Mouse (Mus musculus): ENCODE measurements around the gene Tbc1d4. TPM values are rescaled to one million over a fixed set of nuclear protein-coding genes. Genes with fewer than 3 reads are reported as not detected.

Tbc1d4 gene
- total and polyA plus RNA-seq, 3 experiments: 20.6 to 72.9 (median 71.0) TPM

DNA sequence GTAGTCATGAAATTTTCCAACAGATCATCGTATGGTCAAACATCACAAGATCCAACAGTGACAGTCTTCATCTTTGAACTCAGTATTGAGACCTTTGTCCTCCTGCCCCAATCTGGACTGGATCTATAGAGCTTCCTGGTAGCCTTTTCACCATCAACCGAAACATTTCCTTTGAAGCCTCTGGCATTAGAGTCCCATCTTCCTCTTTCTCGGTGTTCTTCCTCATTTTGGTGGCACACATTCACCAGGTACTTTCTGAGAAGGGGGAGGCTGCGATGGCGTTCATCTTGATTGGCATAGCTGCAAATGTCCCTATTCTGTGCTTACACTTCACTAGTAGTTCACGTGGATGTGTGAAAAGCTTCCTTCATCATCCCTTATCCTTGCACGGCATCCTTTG, 127.8 kb downstream of the Tbc1d4 start:
- in situ Hi-C loops (cut with MboI; ENCODE audit: low pct_ligation_motif_present, low pct_unique_long_range_greater_than_20kb, low sequenced_read_pairs): no loop called here
- peaks cover 24 to 93% of the 10 kb centered on the region in 2 experiments for H3K4me1 ChIP-seq (ENCODE audit: control insufficient read depth in 1 of 2, insufficient read depth in 2 of 2)
- H3K27ac ChIP-seq (ENCODE audit: insufficient read depth, low read depth): peak overlapping the region; percentile 28; the same call in 1 of the 2 replicates
- no peaks in the 10 kb centered on the region for H3K27me3 ChIP-seq (replicated peaks)
- peak overlapping the region; percentile 71 for H3K4me2 ChIP-seq (ENCODE audit: insufficient read depth, low read depth, poor library complexity, severe bottlenecking)
- H3K36me3 ChIP-seq (replicated peaks in 1 of 2; ENCODE audit: control insufficient read depth in 1 of 2, insufficient read depth in 1 of 2, low read length in 1 of 2): peaks cover 3 to 65% of the 10 kb centered on the region in 2 experiments
- dilution Hi-C loops (cut with MboI; ENCODE audit: extremely low pct_ligation_motif_present, extremely low pct_unique_long_range_greater_than_20kb, low sequenced_read_pairs): no loop called here
- H3K9ac ChIP-seq (ENCODE audit: insufficient read depth, low read depth): no peak overlapping the region
- peaks cover 2% of the 10 kb centered on the region for H3K9me3 ChIP-seq (replicated peaks; ENCODE audit: low read length)
- no peak for DNase-seq (ENCODE audit: extremely low read depth)
- TF ChIP-seq BHLHE40 (IDR thresholded peaks at IDR 0.05; ENCODE audit: low read depth, low read length) (no peak; the same call in 1 of the 2 replicates), USF2 (conservative IDR thresholded peaks at IDR 0.05; ENCODE audit: low read depth, low read length) (no peak), SIN3A (IDR thresholded peaks at IDR 0.05; ENCODE audit: low read length) (no peak), PAX5 (IDR thresholded peaks at IDR 0.05; ENCODE audit: low read length) (no peak), ETS1 (conservative IDR thresholded peaks at IDR 0.05; ENCODE audit: low read depth, low read length) (no peak), NRF1 (IDR thresholded peaks at IDR 0.05; ENCODE audit: low read depth, low read length) (no peak), ZKSCAN1 (IDR thresholded peaks at IDR 0.05; ENCODE audit: borderline replicate concordance, low read depth, low read length) (no peak), MEF2A (IDR thresholded peaks at IDR 0.05; ENCODE audit: borderline replicate concordance, low read depth, low read length) (no peak), ELF1 (IDR thresholded peaks at IDR 0.05; ENCODE audit: low read depth, low read length) (no peak), IRF4 (IDR thresholded peaks at IDR 0.05; ENCODE audit: low read depth, low read length) (no peak), MAZ (IDR thresholded peaks at IDR 0.05; ENCODE audit: low read depth, low read length) (no peak), ZC3H11A (IDR thresholded peaks at IDR 0.05; ENCODE audit: low read depth, low read length) (no peak), MYC (IDR thresholded peaks at IDR 0.05; ENCODE audit: low read depth, low read length) (no peak), KAT2A (IDR thresholded peaks at IDR 0.05; ENCODE audit: insufficient replicate concordance, low read length) (no peak), EP300 (IDR thresholded peaks at IDR 0.05; ENCODE audit: low read length) (peak; percentile 37; the same call in 1 of the 2 replicates), POLR2AphosphoS2 (IDR thresholded peaks at IDR 0.05; ENCODE audit: low read depth, low read length) (no peak), RCOR1 (conservative IDR thresholded peaks at IDR 0.05; ENCODE audit: low read depth, low read length) (0 out of 2 replicates have a peak, but pooled peaks have one; percentile 13), MAFK (IDR thresholded peaks at IDR 0.05; ENCODE audit: insufficient replicate concordance, low read length) (no peak), USF1 (IDR thresholded peaks at IDR 0.05; ENCODE audit: low read depth, low read length) (no peak), UBTF (IDR thresholded peaks at IDR 0.05; ENCODE audit: low read depth, low read length) (no peak), MAX (IDR thresholded peaks at IDR 0.05; ENCODE audit: low read length) (0 out of 2 replicates have a peak, but pooled peaks have one; percentile 8), CHD1 (IDR thresholded peaks at IDR 0.05; ENCODE audit: low read depth, low read length) (0 out of 2 replicates have a peak, but pooled peaks have one; percentile 66), RAD21 (IDR thresholded peaks at IDR 0.05; ENCODE audit: low read depth, low read length) (no peak), CHD2 (IDR thresholded peaks at IDR 0.05; ENCODE audit: low read length) (no peak), POLR2A (IDR thresholded peaks at IDR 0.05; ENCODE audit: low read depth, low read length) (no peak), JUND (conservative IDR thresholded peaks at IDR 0.05; ENCODE audit: low read depth, low read length) (no peak)
- H3K4me3 ChIP-seq (replicated peaks in 1 of 3; ENCODE audit: low read depth in 2 of 3, low read length in 2 of 3, poor library complexity in 1 of 3): peak overlapping the region in 1 of 3 experiments; percentile 18
- H3K79me2 ChIP-seq (replicated peaks; ENCODE audit: control insufficient read depth, extremely low read depth, insufficient read depth, poor library complexity, severe bottlenecking): no peaks in the 10 kb centered on the region

Measured in CH12.LX (cell line).